Mouse (Mus musculus) erythroblast, embryonic 14.5 days (primary cell): ENCODE measurements around the gene Agmat.

Experiments
- GATA1 ChIP-seq: IDR thresholded peaks from 2 replicates; pipeline ENCODE4 v1.6.1; 2012; ENCODE audit warnings: low read length, inconsistent platforms, mixed read lengths
- TAL1 ChIP-seq: IDR thresholded peaks from 3 replicates; pipeline ENCODE4 v1.6.1; 2012; ENCODE audit warnings: low read length, inconsistent platforms, mixed read lengths

DNA sequence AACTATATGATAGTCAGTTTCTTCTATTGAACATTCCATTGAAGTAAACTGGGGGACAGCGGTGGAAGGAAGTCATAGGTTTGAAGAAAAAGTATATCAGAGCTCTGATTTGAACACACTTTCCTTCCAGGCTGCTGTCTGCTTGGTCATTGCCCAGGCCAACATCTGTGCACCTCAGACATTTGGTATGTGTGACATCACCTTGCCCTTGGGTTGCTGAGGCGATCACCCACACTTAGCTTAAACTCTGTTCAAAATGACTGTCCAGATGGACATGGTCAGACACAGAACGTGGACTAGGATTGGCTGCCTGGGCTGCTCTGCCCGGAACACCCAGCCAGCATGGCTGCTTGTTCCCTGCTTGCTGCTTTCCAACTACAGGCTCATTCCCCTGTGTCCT lies 4.1 kb upstream of the Agmat start:
- no peak for TF ChIP-seq GATA1
- TF ChIP-seq TAL1, result no peak
